Mouse (Mus musculus): ENCODE measurements around the gene Egfl7. TPM values are rescaled to one million over a fixed set of nuclear protein-coding genes. Genes with fewer than 3 reads are reported as not detected.

The Egfl7 gene
- polyA plus RNA-seq, 1 experiment from 2014 or later: 188 TPM

DNA sequence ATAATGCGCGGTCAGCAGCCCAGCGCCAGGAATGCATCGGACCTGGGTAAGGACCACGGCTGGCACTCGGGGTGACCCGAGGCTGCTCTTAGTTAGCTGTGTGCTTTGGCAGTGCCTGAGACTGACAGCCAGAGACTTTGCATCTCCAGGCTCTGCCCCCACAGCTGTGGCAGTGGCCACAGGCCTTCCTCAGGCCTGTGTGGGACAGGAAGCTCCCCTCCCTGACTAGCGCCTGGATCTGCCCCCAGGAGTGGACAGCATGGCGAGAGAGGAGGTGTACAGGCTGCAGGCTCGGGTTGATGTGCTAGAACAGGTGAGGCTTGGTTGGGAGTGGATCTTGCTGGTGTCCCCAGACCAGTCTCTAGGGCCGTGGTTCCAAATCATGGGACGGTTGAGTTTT is 11.6 kb downstream of the Egfl7 start:
- Histone ChIP-seq H3K4me3 (ENCODE audit: low read length) (no peak overlapping the region), H3K9ac (ENCODE audit: low read length) (peak overlapping the region; percentile 34; the same call in 1 of the 2 replicates), H3K27me3 (ENCODE audit: control insufficient read depth, insufficient read depth, low read length) (no peaks in the 10 kb centered on the region; the same call in 1 of the 2 replicates), H3K9me3 (replicated peaks; ENCODE audit: control insufficient read depth, low read length) (no peaks in the 10 kb centered on the region), H3K4me1 (ENCODE audit: control insufficient read depth, insufficient read depth, low read length) (peaks cover 17% of the 10 kb centered on the region), H3K27ac (ENCODE audit: low read length) (no peak overlapping the region), H3K36me3 (ENCODE audit: control insufficient read depth, insufficient read depth) (peaks cover 16% of the 10 kb centered on the region), H3K4me2 (ENCODE audit: low read depth, low read length) (no peak overlapping the region)
- WGBS: 80% methylated on average over 12 of the region's 12 CpGs
- ATAC-seq (replicated peaks; ENCODE audit: extremely low read depth, insufficient read depth, low FRiP score): no peak

DNA sequence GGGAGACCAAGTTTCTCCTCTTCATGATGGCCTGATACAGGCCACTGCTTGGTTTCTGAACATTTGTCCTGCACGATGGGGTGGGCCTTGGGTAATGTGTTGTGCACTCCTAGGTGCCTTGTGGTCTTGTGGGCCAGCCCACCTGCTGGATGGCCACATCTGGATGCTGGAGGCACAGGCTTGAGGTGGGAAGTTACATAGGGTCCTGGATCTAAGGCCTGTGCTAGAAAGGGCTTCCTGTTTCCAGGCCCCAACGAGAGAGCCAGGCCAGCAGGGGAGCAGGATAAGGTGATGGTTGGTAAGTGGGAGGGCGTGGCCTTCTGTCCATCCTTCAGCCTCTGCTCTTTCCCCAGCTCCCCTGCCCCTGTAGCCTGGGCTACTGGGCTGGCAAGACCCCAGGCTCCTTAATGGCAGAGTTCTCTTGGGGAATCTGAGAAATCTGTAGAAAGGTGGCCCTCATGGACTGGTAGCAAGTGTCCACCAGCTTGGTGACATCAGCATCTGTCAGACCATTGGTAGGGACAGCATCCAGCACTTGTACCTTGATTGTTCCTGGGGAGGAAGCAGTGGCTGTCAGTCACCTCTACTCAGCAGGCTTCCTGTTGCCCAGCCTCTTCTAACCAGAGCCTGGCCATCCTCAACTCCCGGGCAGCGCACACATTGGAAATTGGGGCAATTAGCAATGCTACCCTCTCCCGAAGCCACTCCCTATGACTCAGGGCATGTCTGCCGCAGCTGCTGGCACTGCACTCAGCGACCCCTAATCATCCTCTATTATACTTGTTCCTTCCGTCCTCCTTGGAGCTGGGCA is 13.6 kb downstream of the Egfl7 start:
- ATAC-seq (replicated peaks; ENCODE audit: extremely low read depth, insufficient read depth, low FRiP score): peak; percentile 1; the same call in 1 of the 2 replicates

GRCm38 (mm10) chr2:26594022-26594346 is 14.2 kb downstream of the Egfl7 start:
- no peaks in the 10 kb centered on the region for H3K27me3 ChIP-seq (ENCODE audit: control insufficient read depth, insufficient read depth, low read length)
- H3K27ac ChIP-seq (ENCODE audit: low read length): no peak overlapping the region
- 54% methylated on average over 9 of the region's 9 CpGs for WGBS
- H3K4me1 ChIP-seq (ENCODE audit: control insufficient read depth, insufficient read depth, low read length): peaks cover 7% of the 10 kb centered on the region
- H3K9me3 ChIP-seq (replicated peaks; ENCODE audit: control insufficient read depth, low read length): no peaks in the 10 kb centered on the region
- H3K9ac ChIP-seq (ENCODE audit: low read length): no peak overlapping the region
- no peak overlapping the region for H3K4me3 ChIP-seq (ENCODE audit: low read length)
- peak; percentile 2 for ATAC-seq (replicated peaks; ENCODE audit: extremely low read depth, insufficient read depth, low FRiP score)
- no peak overlapping the region for H3K4me2 ChIP-seq (ENCODE audit: low read depth, low read length)
- H3K36me3 ChIP-seq (ENCODE audit: control insufficient read depth, insufficient read depth): peaks cover 16% of the 10 kb centered on the region

More for the DNA sequence above, 13.6 kb downstream of the Egfl7 start:
- 67% methylated on average over 9 of the region's 9 CpGs for WGBS
- Histone ChIP-seq H3K36me3 (ENCODE audit: control insufficient read depth, insufficient read depth) (peaks cover 16% of the 10 kb centered on the region), H3K4me2 (ENCODE audit: low read depth, low read length) (no peak overlapping the region), H3K9ac (ENCODE audit: low read length) (no peak overlapping the region), H3K27me3 (ENCODE audit: control insufficient read depth, insufficient read depth, low read length) (no peaks in the 10 kb centered on the region), H3K27ac (ENCODE audit: low read length) (no peak overlapping the region; the same call in 1 of the 2 replicates), H3K4me3 (ENCODE audit: low read length) (no peak overlapping the region), H3K9me3 (replicated peaks; ENCODE audit: control insufficient read depth, low read length) (no peaks in the 10 kb centered on the region), H3K4me1 (ENCODE audit: control insufficient read depth, insufficient read depth, low read length) (peaks cover 8% of the 10 kb centered on the region)

- ATAC-seq (replicated peaks; ENCODE audit: extremely low read depth, insufficient read depth, low FRiP score): 0 out of 2 replicates have a peak, but pooled peaks have one; percentile 0
- Histone ChIP-seq H3K27me3 (ENCODE audit: control insufficient read depth, insufficient read depth, low read length) (no peaks in the 10 kb centered on the region), H3K4me2 (ENCODE audit: low read depth, low read length) (no peak overlapping the region), H3K9ac (ENCODE audit: low read length) (no peak overlapping the region), H3K9me3 (replicated peaks; ENCODE audit: control insufficient read depth, low read length) (no peaks in the 10 kb centered on the region), H3K4me3 (ENCODE audit: low read length) (no peak overlapping the region), H3K27ac (ENCODE audit: low read length) (no peak overlapping the region), H3K36me3 (ENCODE audit: control insufficient read depth, insufficient read depth) (peaks cover 16% of the 10 kb centered on the region), H3K4me1 (ENCODE audit: control insufficient read depth, insufficient read depth, low read length) (peaks cover 7% of the 10 kb centered on the region)
- 75% methylated on average over 7 of the region's 7 CpGs for WGBS
These were observed 14.7 kb downstream of the Egfl7 start for GRCm38 (mm10) chr2:26594461-26594933.

DNA sequence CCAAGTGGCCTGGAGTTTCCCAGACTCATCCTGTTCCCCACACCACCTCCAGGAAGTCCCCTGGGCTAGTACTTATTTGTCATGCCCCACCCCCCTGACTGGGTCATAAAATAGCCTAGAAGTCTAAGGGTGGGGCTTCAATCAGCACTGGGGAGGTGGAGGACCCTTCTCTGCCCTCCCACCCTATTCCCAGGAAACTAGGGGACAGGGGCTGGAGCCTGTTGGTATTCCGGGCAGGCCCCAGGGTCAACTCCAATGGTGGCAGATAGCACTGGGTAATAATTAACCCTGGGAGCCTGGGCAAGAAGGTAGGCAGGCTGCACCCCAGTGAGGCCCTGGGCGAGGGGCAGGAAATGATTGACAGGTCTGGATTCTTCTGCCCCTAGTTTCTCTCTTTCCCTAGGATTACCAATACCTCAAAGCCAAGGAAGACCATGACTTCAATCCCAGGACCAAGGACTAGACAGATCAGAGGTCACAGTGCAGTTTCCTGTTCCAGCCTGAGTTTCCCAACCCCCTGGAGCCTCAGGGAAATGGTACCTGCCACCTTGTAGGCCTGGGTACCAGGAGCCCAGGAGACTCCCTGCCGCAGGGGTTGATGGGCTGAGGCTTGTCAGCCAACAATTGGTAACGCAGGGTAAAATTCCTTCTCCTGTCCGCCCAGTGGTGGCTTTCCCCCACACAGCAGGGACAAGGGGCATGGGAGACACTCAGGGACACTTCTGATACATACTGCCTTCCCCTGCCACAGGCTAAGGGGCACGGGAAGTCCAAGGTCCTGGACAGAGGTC is 15.3 kb downstream of the Egfl7 start:
- H3K36me3 ChIP-seq (ENCODE audit: control insufficient read depth, insufficient read depth): peaks cover 16% of the 10 kb centered on the region

GRCm38 (mm10) chr2:26595725-26596435 is 16.1 kb downstream of the Egfl7 start:
- peak overlapping the region; percentile 34; the same call in 1 of the 2 replicates for H3K27ac ChIP-seq (ENCODE audit: low read length)
- peaks cover 4% of the 10 kb centered on the region for H3K4me1 ChIP-seq (ENCODE audit: control insufficient read depth, insufficient read depth, low read length)
- no peaks in the 10 kb centered on the region for H3K9me3 ChIP-seq (replicated peaks; ENCODE audit: control insufficient read depth, low read length)
- WGBS: 77% methylated on average over 11 of the region's 11 CpGs
- H3K27me3 ChIP-seq (ENCODE audit: control insufficient read depth, insufficient read depth, low read length): no peaks in the 10 kb centered on the region
- ATAC-seq (replicated peaks; ENCODE audit: extremely low read depth, insufficient read depth, low FRiP score): peak; percentile 1
- H3K9ac ChIP-seq (ENCODE audit: low read length): no peak overlapping the region
- H3K36me3 ChIP-seq (ENCODE audit: control insufficient read depth, insufficient read depth): peaks cover 16% of the 10 kb centered on the region
- H3K4me2 ChIP-seq (ENCODE audit: low read depth, low read length): no peak overlapping the region
- no peak overlapping the region for H3K4me3 ChIP-seq (ENCODE audit: low read length)

More for the DNA sequence above, 15.3 kb downstream of the Egfl7 start:
- H3K9ac ChIP-seq (ENCODE audit: low read length): no peak overlapping the region
- 73% methylated on average over 6 of the region's 6 CpGs for WGBS
- no peak overlapping the region for H3K4me2 ChIP-seq (ENCODE audit: low read depth, low read length)
- no peaks in the 10 kb centered on the region for H3K9me3 ChIP-seq (replicated peaks; ENCODE audit: control insufficient read depth, low read length)
- peak; percentile 20; the same call in 1 of the 2 replicates for ATAC-seq (replicated peaks; ENCODE audit: extremely low read depth, insufficient read depth, low FRiP score)
- H3K4me1 ChIP-seq (ENCODE audit: control insufficient read depth, insufficient read depth, low read length): peaks cover 7% of the 10 kb centered on the region
- no peak overlapping the region for H3K4me3 ChIP-seq (ENCODE audit: low read length)
- no peaks in the 10 kb centered on the region for H3K27me3 ChIP-seq (ENCODE audit: control insufficient read depth, insufficient read depth, low read length)
- no peak overlapping the region for H3K27ac ChIP-seq (ENCODE audit: low read length)

DNA sequence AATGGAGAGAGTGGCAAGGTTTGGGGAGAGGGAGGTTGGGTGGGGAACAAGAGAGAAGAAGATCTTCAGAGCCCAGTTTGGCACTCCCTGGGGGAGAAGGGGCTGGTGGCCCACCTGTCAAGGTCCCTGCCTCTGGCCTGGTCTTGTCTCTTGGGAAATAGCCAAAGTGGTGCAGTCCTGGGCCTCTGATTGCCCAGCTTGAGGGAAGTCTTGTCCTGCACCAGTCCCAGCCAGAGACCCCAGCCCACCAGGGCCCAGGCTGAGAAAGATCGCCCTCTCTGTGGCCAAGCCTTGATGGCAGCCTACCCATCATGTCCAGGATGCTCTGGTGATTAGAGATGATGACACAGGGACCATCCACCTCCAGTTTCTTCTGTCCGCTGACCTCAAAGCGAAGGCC is 17.1 kb downstream of the Egfl7 start:
- H3K9me3 ChIP-seq (replicated peaks; ENCODE audit: control insufficient read depth, low read length): no peaks in the 10 kb centered on the region
- 87% methylated on average over 3 of the region's 3 CpGs for WGBS
- no peaks in the 10 kb centered on the region for H3K4me1 ChIP-seq (ENCODE audit: control insufficient read depth, insufficient read depth, low read length)
- no peak overlapping the region for H3K9ac ChIP-seq (ENCODE audit: low read length)
- H3K27ac ChIP-seq (ENCODE audit: low read length): no peak overlapping the region
- ATAC-seq (replicated peaks; ENCODE audit: extremely low read depth, insufficient read depth, low FRiP score): no peak
- H3K27me3 ChIP-seq (ENCODE audit: control insufficient read depth, insufficient read depth, low read length): no peaks in the 10 kb centered on the region
- H3K4me2 ChIP-seq (ENCODE audit: low read depth, low read length): no peak overlapping the region
- no peak overlapping the region for H3K4me3 ChIP-seq (ENCODE audit: low read length)
- peaks cover 14% of the 10 kb centered on the region for H3K36me3 ChIP-seq (ENCODE audit: control insufficient read depth, insufficient read depth)

DNA sequence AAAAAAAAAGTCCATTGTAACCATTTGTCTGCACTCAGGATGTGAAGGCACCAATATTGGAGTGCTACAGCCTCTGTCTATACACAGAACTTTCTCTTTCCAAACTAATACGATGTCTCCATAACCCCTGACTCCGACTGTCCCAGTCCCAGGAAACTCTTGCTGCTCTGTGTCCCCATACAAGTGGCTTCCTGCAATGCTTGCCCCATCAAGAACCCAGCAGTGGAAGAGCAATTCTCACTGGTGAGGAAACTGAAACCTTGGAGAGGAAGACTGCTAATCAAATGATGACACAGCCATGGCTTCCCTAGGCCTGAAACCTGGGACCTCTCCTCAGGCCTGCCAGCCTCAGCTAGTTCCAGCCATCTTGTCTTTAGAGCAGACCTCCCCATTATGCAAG is 18.0 kb downstream of the Egfl7 start:
- 81% methylated on average over 2 of the region's 2 CpGs for WGBS

More for the DNA sequence above, 18.0 kb downstream of the Egfl7 start:
- no peak overlapping the region for H3K4me2 ChIP-seq (ENCODE audit: low read depth, low read length)
- H3K4me1 ChIP-seq (ENCODE audit: control insufficient read depth, insufficient read depth, low read length): peaks cover 2% of the 10 kb centered on the region
- ATAC-seq (replicated peaks; ENCODE audit: extremely low read depth, insufficient read depth, low FRiP score): no peak
- no peak overlapping the region for H3K9ac ChIP-seq (ENCODE audit: low read length)
- H3K9me3 ChIP-seq (replicated peaks; ENCODE audit: control insufficient read depth, low read length): no peaks in the 10 kb centered on the region
- no peaks in the 10 kb centered on the region for H3K27me3 ChIP-seq (ENCODE audit: control insufficient read depth, insufficient read depth, low read length)
- H3K27ac ChIP-seq (ENCODE audit: low read length): no peak overlapping the region
- peaks cover 11% of the 10 kb centered on the region for H3K36me3 ChIP-seq (ENCODE audit: control insufficient read depth, insufficient read depth)
- no peak overlapping the region for H3K4me3 ChIP-seq (ENCODE audit: low read length)
